Mouse (Mus musculus) small intestine, adult 2 months (tissue): Measurements from ENCODE around the gene Gp9.

Experiments used
- CTCF ChIP-seq: fragments of 200-500 bp; IDR thresholded peaks from 2 replicates; pipeline ENCODE4 v1.5.1; 2012; ENCODE audit warnings: low read depth, mild to moderate bottlenecking, control low read depth, inconsistent platforms, low read length, moderate library complexity, mixed read lengths; ENCODE audit not compliant: insufficient replicate concordance, insufficient read length; ENCODE audit errors: extremely low read depth
- POLR2A ChIP-seq: fragments of 200-500 bp; IDR thresholded peaks from 2 replicates; pipeline ENCODE4 v1.6.1; 2012; ENCODE audit warnings: low read depth, mild to moderate bottlenecking, control low read depth, inconsistent platforms, low read length, moderate library complexity

DNA sequence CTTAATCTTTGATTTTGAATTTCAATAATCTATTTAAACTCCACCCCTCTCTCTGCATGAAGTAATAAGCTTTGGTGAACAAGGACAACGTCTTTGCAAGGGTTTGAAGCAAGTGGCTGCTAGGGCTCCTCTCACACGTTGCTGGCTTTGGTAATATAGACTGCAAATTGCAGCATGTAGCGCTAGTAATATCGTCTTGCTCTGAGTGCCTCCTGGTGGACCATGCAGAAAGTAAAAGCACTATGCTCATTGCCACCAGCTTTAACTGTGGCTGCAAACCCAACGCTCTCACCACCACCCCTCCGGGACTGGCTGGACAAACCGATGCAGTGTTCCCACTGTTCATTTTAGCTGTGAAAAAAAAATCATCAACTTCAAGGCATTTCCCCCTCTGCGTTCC lies 7.2 kb upstream of the Gp9 start:
- TF ChIP-seq POLR2A, result no peak
- no peak for TF ChIP-seq CTCF
